Mouse (Mus musculus) kidney, embryonic 16.5 days (tissue): ENCODE data around the gene Twf2. TPM values are rescaled to one million over a fixed set of nuclear protein-coding genes. Genes with fewer than 3 reads are reported as not detected.

Experiments used
- ATAC-seq: fragments of 200-750 bp; cut with Nextera tagmentation; 2 replicates; pipeline ENCODE4 v1.8.0; 2017; ENCODE audit warnings: moderate TSS enrichment; ENCODE audit not compliant: low FRiP score, low TSS enrichment
- H3K27ac ChIP-seq: fragments of 300-500 bp; sonication (generic); 2 replicates; pipeline ENCODE4 v1.5.1; 2014; ENCODE audit warnings: low read length
- H3K27me3 ChIP-seq: fragments of 300-500 bp; sonication (generic); 2 replicates; pipeline ENCODE4 v1.6.1; 2014; ENCODE audit warnings: low read length, control low read depth, mixed read lengths; ENCODE audit not compliant: insufficient read depth
- H3K36me3 ChIP-seq: fragments of 300-500 bp; sonication (generic); 2 replicates; pipeline ENCODE4 v1.6.1; 2014; ENCODE audit warnings: low read length, control low read depth, mixed read lengths; ENCODE audit not compliant: insufficient read depth
- H3K4me1 ChIP-seq: fragments of 300-500 bp; sonication (generic); 2 replicates; pipeline ENCODE4 v1.6.1; 2014; ENCODE audit warnings: low read length, control low read depth, mixed read lengths; ENCODE audit not compliant: insufficient read depth
- H3K4me2 ChIP-seq: fragments of 300-500 bp; sonication (generic); replicated peaks from 2 replicates; pipeline ENCODE4 v1.6.1; 2014; ENCODE audit warnings: low read depth, low read length
- H3K4me3 ChIP-seq: fragments of 300-500 bp; sonication (generic); 2 replicates; pipeline ENCODE4 v1.5.1; 2014; ENCODE audit warnings: mild to moderate bottlenecking, low read length
- H3K9ac ChIP-seq: fragments of 300-500 bp; sonication (generic); replicated peaks from 2 replicates; pipeline ENCODE4 v1.6.1; 2014; ENCODE audit warnings: low read length
- H3K9me3 ChIP-seq: fragments of 300-500 bp; sonication (generic); 2 replicates; pipeline ENCODE4 v1.6.1; 2016; ENCODE audit warnings: low read length, control low read depth
- WGBS: fragments of 180-500 bp; shearing (Covaris S2); extraction: QIAGEN DNeasy Blood & Tissue Kit; methylation state at CpG from one replicate; pipeline ENCODE4 v1.1.7; 2014; 5-methylcytosine and 5-hydroxymethylcytosine counted together
- microRNA counts: library from miRNA; unstranded; fragments of <30 nt; microRNA quantifications from one replicate; lab custom pipeline; 2016
- microRNA-seq: library from miRNA; unstranded; fragments of <30 nt; microRNA quantifications from one replicate; pipeline ENCODE4, GENCODE M21; 2016
- polyA plus RNA-seq: library from polyadenylated mRNA; unstranded; fragments of >200 nt; fragmentation: Nextera tagmentation; extraction: Ambion mirVana; gene quantifications from 2 replicates; pipeline ENCODE4 v1.2.1, GENCODE M21; 2015

Gene Twf2
- polyA plus RNA-seq, 1 experiment from 2014 or later, result 72.7 TPM

GRCm38 (mm10) chr9:106263381-106263924 is 60.5 kb downstream of the Twf2 start:
- Histone ChIP-seq H3K27ac (no peak overlapping the region), H3K4me2 (no peak overlapping the region), H3K4me3 (no peak overlapping the region), H3K27me3 (no peaks in the 10 kb centered on the region), H3K36me3 (no peaks in the 10 kb centered on the region), H3K9ac (no peak overlapping the region), H3K4me1 (no peaks in the 10 kb centered on the region), H3K9me3 (no peaks in the 10 kb centered on the region)
- 73% methylated on average over 9 of the region's 9 CpGs for WGBS
- no peak for ATAC-seq

MicroRNA genes within 50 kb of the gene (microRNA counts, 519-probe panel; counts per million panel counts)
- microRNA mmu-let-7g (lab: Ali Mortazavi, UCI), result 5,316 counts per million, percentile 98 among the panel's probes with 10 or more counts

Small RNAs within 50 kb of the gene (microRNA-seq; reads per million reads assigned to microRNA genes)
- 3.0 reads per million, percentile 14 among the genes with 10 or more reads in this experiment for gene Mir135a-1
- gene Mirlet7g, result 62,974 reads per million, percentile 99 among the genes with 10 or more reads in this experiment

Other genes starting within 250 kb of the Twf2 start
- 0.41 TPM in 2 replicates for gene Col6a5, start 242.5 kb upstream of the Twf2 start, polyA plus RNA-seq
- 0.48 and 0.75 TPM in 2 replicates for gene Col6a4, start 106.3 kb upstream of the Twf2 start, polyA plus RNA-seq
- 14.7 and 17.1 TPM in 2 replicates for gene Glyctk, start 45.0 kb upstream of the Twf2 start, polyA plus RNA-seq
- 20.7 and 20.8 TPM in 2 replicates for gene Wdr82, start 32.2 kb upstream of the Twf2 start, polyA plus RNA-seq
- gene Ppm1m, start 3.4 kb upstream of the Twf2 start, polyA plus RNA-seq, result 56.8 and 58.8 TPM in 2 replicates
- 0.07 TPM in 1 of 2 replicates, not detected in the other for gene Tlr9, start 19.5 kb downstream of the Twf2 start, polyA plus RNA-seq
- gene Alas1, start 45.5 kb downstream of the Twf2 start, polyA plus RNA-seq, result 122 and 128 TPM in 2 replicates
- gene Poc1a, start 78.0 kb downstream of the Twf2 start, polyA plus RNA-seq, result 28.4 and 29.2 TPM in 2 replicates
- 13.6 and 13.7 TPM in 2 replicates for gene Dusp7, start 165.5 kb downstream of the Twf2 start, polyA plus RNA-seq
- 947 and 1,016 TPM in 2 replicates for gene Rpl29, start 226.3 kb downstream of the Twf2 start, polyA plus RNA-seq
- gene Acy1, start 235.2 kb downstream of the Twf2 start, polyA plus RNA-seq, result 59.1 and 62.4 TPM in 2 replicates
- 45.5 and 48.3 TPM in 2 replicates for gene Abhd14b, start 244.4 kb downstream of the Twf2 start, polyA plus RNA-seq
- 68.8 and 70.3 TPM in 2 replicates for gene Abhd14a, start 244.6 kb downstream of the Twf2 start, polyA plus RNA-seq